Mouse (Mus musculus) kidney, postnatal 10 days (tissue): Measurements from ENCODE around the gene Muc4.
A peak's percentile ranks its signal among the peaks of the same experiment; 100 is the strongest.

Source experiments
- DNase-seq: peaks from one replicate; pipeline ENCODE4 v3.0.0; 2021; ENCODE audit warnings: mixed read lengths

Gene Muc4

GRCm38 (mm10) chr16:32728240-32728639, 7.4 kb upstream of the Muc4 start:
- DNase-seq = no peak

DNA sequence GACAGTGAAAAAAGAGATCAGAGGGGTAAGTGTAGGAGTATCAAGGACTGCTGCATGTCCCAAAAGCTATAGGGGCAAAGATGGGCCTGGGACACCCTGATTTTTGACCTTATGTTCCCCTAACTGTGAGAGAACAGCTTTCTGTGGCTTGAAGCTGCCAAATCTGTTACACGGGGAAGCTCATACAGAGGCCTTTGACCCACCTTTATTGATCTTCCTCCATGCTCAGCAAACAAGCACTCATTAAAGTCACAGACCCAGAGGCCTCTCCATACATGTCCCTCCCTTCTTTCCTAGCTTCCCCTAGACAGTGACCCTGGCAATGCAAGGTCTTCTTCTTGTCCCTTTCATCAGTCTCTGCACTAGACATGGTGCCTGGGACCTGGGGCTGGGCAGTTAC, 7.0 kb upstream of the Muc4 start:
- no peak for DNase-seq

- no peak for DNase-seq
These were observed 2.5 kb upstream of the Muc4 start for GRCm38 (mm10) chr16:32733213-32733612.

- no peak for DNase-seq
These were observed 336 bp downstream of the Muc4 start for GRCm38 (mm10) chr16:32736022-32736421.

DNA sequence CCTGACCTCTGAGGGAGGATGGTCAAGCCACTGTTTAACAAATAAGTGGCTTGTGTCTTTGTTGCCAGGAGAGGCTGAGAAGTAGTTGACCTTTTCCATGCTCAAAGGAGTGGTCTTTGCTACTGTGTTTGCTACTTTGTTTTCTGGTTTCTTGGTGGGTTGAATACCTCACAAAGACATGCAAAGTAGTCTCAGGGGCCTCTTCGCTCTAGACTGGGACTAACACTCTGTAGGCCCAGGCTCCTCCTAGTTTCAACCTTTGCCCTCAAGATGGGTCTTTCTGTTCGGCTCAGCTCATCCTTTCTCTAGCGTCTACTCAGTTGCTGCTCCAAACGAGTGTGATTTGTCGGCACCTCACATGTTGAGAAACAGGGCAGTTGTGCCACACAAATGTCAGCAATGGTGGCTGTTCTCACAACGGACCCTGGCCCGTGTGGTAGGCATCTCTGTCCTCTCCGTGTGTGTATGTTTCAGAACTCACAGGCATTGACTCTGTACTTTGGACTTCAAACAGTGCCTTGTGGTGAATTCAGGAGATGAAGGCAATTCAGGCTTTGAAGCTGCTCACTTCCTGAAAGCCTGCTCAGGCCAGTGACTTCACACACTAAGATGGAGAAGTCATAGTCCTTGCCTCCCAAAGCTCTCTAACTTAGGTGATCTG, 4.4 kb downstream of the Muc4 start:
- no peak for DNase-seq

DNA sequence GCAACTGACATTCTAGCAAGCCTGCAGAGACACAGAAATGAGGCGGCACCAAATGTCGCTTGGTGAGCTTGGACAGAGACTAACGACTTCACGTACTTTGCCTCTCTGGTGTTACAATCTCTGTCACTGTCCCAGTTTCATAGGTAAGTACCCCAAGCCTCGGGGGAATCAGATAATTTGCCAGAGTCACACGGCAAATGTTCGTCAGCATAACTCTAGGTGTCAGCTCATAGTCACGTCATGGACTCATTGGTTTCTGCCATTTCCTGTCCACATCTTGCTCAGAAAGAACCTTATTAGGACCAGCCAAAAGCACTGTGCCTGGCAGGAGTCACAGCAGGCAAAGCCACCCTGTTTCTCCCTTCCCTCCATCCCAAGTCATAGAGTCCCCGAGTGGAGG, 5.7 kb downstream of the Muc4 start:
- DNase-seq = no peak

- DNase-seq = no peak
These were observed 7.0 kb downstream of the Muc4 start for GRCm38 (mm10) chr16:32742712-32743111.

DNA sequence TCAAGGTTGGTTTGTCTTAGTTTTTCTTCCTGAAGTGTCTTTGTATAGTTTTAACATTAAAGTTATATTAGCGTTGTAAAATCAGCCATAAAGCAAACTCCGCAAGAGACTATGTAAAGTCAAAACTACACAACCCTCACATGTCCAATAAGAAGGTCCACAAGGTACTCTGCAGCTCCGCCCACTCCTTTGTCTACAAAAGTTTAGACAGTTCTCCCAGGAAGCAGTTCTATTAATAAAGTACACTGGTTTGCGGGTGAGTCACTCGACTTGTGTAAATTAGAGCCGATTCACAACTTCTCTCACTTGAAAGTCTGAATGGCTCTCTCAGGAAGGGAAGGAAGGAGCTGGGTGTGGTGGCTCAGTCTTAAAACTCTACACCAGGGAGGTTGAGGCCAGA, 10.2 kb downstream of the Muc4 start:
- DNase-seq = no peak

DNA sequence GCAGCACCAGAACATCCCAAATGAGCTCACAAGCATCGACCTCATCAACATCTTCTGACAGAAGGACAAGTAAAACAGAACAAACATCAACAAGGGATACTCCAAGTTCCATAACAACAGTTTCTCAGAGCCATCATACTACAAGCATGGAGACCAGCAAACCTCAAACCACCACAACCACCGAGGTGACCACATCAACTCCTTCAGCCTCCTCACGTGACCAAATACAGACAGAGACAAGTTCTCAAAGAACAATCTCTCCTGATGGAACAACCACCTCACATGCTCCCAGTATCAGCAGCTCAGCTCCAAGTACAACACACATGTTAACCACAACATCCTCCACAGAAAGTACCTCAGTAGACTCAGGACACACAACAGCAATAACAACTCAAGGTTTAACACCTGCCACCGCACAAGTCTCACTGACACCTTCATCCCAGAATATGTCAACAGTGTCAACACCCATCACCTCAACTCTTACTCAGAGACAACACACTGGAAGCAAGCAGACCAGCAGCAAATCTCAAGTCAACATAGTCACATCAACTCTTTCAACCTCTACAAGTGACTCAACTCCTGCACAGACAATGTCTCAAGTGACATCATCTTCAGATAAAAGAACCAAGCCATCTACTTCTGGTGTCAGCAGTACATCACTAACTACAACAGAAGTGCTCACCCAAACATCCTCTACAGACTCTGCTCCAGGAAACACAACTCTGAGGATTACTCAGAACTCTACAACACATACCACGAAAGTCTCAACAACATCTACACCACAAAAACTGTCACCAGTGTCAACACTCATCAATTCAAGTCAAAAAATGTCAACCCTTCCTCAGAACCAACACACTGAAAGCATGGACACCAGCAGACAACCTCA, 14.8 kb downstream of the Muc4 start:
- no peak for DNase-seq

DNA sequence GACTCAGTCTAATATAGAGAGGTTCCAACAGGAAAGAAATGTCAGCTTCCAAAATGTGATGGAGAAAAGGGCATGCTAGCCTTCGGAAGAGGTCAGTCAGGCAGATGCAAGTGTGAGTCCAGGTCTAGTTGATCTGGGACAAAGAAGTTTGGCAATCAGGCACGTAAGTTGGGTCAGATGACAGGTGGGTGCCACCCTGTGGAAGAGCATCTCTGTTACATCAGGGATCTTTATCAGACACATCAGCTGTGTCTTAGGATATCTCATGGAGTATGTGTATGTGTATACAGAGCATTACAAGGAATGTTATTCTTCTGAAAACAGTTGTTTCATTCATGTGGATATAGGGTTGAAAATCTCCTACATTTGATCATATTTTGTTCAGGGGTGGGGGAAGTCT, 28.9 kb downstream of the Muc4 start:
- DNase-seq = no peak

- DNase-seq = no peak
These were observed 29.3 kb downstream of the Muc4 start for GRCm38 (mm10) chr16:32764961-32765360.

DNA sequence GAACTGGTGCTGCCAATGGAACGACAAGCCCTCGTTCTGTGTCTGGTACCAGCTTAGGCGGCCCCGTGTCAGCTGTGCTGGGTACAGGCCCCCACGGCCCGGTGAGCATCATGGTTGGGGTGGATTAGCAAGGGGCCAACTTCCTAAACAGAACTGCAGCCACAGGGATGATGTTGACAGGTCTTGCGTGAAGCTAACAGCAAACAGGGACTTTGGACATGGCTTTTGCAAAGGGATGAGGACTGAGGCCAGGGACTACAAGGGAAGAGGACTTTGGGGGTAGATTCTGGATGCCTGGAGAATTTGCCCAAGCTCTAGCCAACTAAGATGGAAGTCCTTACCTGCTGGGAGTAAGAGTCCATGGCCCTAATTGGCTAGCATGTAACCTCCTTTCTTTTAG, 31.2 kb downstream of the Muc4 start:
- DNase-seq = no peak

GRCm38 (mm10) chr16:32776676-32777075, 41.0 kb downstream of the Muc4 start:
- DNase-seq = no peak

- no peak for DNase-seq
These were observed 43.3 kb downstream of the Muc4 start for GRCm38 (mm10) chr16:32778956-32779355.

DNA sequence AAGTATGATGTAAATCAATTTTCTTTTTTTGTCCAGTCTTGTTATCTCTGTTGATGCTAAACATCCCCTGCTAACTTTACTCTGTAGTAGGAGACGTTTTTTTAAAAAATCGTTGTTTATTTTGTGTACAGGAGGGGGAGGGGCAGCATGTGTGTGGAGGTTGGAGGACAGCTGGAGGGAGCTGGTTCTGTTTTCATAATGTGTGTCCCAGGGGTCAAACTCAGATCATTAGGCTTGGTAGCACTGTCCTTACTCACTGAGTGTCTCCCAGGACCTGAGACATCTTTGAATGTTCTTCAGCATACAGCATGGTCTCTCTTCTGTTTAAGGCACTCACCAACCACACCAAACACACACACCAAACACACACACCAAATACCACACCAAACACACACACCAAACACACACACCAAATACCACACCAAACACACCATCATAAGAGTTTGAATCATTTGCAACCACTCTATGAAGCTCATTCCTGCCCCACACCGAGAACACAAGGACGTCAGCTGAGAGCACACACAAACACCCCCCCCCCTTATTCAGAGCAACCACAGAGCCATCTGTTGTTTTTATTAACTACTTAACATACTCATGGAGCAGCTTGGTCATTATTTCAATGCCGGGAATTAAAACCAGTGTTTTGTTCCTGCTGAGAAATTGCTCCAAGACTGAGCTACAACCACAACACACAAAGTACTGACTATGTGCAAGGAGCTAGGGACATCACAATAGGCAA, 47.8 kb downstream of the Muc4 start:
- peak; percentile 33 for DNase-seq

DNA sequence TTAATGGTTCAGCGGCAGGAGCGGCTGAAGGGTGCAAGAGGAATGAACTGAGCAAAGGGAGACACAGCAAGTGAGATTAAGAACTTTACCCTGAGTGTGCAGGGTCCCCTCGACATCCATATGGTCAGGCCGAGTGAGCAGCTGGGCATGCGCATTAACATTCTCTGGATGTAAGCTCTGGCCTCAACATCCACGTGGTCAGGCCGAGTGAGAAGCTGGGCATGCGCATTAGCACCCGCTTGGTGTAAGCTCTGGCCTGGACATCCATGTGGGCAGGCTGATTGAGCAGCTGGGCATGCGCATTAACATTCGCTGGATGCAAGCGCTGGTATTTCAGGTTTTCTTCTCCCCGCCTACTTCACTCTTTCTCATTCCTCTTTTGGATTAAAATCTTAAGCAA, 49.2 kb downstream of the Muc4 start:
- no peak for DNase-seq

GRCm38 (mm10) chr16:32790056-32790455, 54.4 kb downstream of the Muc4 start:
- DNase-seq = no peak

DNA sequence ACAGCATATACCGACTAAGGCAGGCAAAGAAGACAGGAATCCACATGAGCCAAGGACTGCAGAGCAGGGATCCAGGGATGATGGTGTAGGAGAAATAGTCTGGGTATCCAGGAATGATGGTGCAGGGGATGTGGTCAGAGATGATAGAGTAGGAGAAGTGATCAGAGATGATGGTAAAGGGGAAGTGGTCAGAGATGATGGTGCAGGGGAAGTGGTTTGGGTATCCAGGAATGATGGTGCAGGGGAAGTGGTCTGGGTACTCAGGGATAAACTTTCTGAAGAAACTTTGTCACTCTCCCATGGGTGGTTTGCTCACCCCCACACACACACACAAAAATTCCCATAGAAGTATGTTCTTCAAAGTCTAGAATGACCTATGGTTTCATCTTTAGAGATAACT, 59.5 kb downstream of the Muc4 start:
- DNase-seq = no peak

- no peak for DNase-seq
These were observed 61.2 kb downstream of the Muc4 start for GRCm38 (mm10) chr16:32796676-32797425.

DNA sequence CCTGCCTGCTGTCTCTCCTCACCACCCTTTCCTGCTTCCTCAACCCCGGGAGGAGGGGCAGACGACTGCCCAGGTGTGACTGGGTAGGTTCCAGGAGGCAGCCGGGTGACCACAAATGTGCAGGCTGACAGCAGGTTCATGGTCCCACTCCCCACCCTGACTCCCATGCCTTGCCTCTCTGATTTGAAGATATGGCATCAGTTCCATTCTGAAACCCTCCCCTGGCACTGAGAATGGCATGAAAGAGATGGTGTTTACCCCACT, 61.7 kb downstream of the Muc4 start, which contains the start of gene Muc20:
Gene Muc20 (minus strand): TSS at position 10 of the 264 bp plus-strand sequence.
- DNase-seq = peak; percentile 40

- DNase-seq = peak; percentile 79
These were observed 67.7 kb downstream of the Muc4 start for GRCm38 (mm10) chr16:32803252-32803853.

DNA sequence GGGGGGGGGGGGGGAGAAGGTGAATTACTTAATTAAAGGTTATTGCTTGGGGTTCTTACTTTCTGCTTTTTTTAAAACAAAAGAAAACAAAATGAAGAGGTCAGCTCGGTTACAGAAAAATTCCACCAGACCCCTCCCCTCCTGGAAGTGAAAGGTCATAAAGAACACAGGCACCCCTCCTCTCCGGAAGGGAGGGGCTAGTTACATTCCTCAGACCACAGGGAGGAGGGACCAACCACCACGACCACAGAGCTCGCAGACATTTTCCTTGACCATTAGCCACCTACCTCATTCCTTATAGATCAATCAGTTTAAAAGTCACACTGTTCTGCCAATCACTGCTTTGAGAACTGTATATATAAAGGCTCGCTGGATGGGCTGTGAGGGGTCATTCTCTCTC, 68.2 kb downstream of the Muc4 start:
- DNase-seq = no peak

DNA sequence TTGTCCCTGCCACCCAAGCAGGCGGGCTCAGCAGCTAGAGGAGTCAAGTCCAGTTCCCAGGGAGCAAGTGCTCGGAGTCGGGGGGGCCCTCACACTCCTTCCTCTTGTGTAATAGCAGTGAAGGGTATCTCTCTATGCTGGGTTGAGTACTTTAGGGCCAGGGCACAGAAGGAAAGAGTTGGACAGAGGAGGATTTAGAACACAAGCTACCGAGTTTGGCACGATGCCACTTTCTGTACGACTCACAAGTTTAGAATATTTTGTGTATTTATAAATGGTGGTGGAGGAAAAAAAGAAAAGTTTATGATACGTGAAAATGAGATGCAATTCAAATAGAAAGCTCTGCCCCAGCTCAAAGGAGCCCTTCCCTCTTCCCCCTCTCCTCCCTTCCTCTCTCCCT, 69.5 kb downstream of the Muc4 start:
- DNase-seq = peak; percentile 53
